Mouse (Mus musculus): ENCODE results near the gene Pou2f1. TPM values are rescaled to one million over a fixed set of nuclear protein-coding genes. Genes with fewer than 3 reads are reported as not detected.

Gene Pou2f1
- polyA plus RNA-seq, 1 experiment from 2014 or later = 25.9 TPM

DNA sequence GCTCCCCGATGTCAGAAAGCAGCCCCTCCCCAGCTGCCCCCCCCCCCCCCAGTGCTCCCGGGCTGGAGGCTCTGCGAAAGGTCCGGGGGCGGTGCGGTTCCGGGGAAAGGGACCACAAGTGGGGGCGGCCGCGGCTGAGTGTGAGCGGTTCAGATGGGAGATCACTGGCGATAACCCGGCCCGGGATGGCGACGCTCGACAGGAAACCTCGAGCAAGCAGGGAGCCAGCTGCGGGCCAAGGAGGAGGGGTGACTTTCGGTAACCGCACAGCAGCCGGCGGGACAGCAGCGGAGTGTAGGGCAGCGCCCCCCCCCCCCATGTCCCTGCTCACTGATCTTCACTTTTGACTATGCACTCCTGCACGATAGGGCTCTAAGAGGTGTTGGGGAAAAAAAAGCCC lies 157.5 kb downstream of the Pou2f1 start:
- under 1% methylated on average over 24 of the region's 26 CpGs for WGBS
- Histone ChIP-seq H3K4me2 (peak overlapping the region; percentile 99), H3K36me3 (ENCODE audit: poor library complexity, severe bottlenecking) (no peaks in the 10 kb centered on the region), H3K27me3 (peaks cover 79% of the 10 kb centered on the region), H3K4me1 (peaks cover 41% of the 10 kb centered on the region), H3K9me3 (replicated peaks) (no peaks in the 10 kb centered on the region), H3K27ac (no peak overlapping the region), H3K9ac (peak overlapping the region; percentile 64), H3K4me3 (peak overlapping the region; percentile 54)
- ATAC-seq = peak; percentile 54

DNA sequence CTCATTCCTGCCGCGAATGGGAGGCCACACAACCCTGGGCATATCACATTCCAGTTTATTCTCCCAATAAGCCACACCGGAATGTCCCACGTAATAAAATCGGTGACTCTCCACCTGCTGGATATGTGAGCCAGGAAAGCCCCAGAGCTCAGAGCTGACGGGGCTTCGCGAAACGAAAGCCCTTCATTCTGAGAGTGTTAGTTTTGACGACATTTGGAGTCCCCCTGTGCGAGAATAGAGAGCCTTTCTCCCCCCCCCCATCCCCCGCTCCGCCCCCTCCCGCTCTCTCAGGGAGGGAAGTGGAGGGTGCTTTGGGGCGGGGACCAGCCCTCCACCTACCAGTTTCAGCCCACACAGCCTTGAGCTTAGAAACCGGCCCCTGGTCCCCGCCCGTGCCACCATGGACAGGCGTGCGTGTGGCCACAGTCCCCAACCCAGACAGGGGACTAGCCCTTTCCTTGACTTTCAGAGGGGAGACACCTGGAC lies 158.0 kb downstream of the Pou2f1 start:
- Histone ChIP-seq H3K27me3 (peaks cover 81% of the 10 kb centered on the region), H3K4me2 (peak overlapping the region; percentile 99), H3K9me3 (replicated peaks) (no peaks in the 10 kb centered on the region), H3K9ac (peak overlapping the region; percentile 64), H3K36me3 (ENCODE audit: poor library complexity, severe bottlenecking) (no peaks in the 10 kb centered on the region), H3K4me1 (peaks cover 41% of the 10 kb centered on the region), H3K27ac (no peak overlapping the region), H3K4me3 (peak overlapping the region; percentile 54)
- 2% methylated on average over 19 of the region's 20 CpGs for WGBS
- peak; percentile 72 for ATAC-seq

DNA sequence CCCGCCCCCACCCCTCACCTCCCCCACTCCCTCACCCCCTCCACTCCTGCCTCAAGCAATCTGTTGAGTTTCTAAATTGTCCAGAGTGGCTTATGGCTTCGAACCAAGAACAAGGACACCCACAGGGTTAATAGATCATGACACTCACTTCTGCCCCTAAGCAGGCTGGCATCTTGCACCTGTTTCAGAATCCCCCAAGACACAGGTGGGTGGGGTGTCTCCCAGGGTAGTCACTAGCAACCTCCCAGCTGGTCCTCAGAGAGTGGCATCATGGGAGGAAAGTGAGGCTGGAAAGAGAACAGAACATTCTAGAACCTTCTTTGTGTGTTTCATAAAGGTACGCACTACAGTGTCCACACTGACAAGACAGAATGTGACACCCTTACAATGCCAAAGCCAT lies 158.9 kb downstream of the Pou2f1 start:
- Histone ChIP-seq H3K9ac (no peak overlapping the region), H3K36me3 (ENCODE audit: poor library complexity, severe bottlenecking) (no peaks in the 10 kb centered on the region), H3K9me3 (replicated peaks) (no peaks in the 10 kb centered on the region), H3K4me1 (peaks cover 41% of the 10 kb centered on the region), H3K4me2 (no peak overlapping the region), H3K4me3 (no peak overlapping the region), H3K27ac (no peak overlapping the region), H3K27me3 (peaks cover 88% of the 10 kb centered on the region)
- ATAC-seq = no peak
- WGBS = 66% methylated on average over 3 of the region's 3 CpGs

DNA sequence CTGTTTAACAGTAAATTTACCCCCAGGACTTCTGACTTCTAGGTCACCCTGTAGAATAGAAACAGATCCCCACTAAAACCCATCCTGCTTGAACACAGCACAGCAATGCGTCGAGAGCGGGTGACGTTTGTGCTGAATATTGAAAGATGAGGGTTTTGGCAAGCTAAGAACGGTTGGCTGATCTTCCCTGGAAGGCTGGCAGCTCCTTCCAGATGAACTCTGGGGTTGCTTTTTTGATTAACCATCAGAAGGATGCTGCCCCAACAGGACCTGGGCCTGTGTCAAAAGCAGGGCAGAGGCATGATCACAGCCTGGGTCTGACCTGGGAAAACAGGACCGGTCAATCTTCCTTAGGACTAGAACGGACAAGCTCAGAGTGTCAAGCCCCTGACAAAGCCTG lies 160.3 kb downstream of the Pou2f1 start:
- H3K4me1 ChIP-seq = peaks cover 52% of the 10 kb centered on the region
- ATAC-seq = no peak
- no peak overlapping the region for H3K4me2 ChIP-seq
- H3K9me3 ChIP-seq (replicated peaks) = no peaks in the 10 kb centered on the region
- no peaks in the 10 kb centered on the region for H3K36me3 ChIP-seq (ENCODE audit: poor library complexity, severe bottlenecking)
- no peak overlapping the region for H3K27ac ChIP-seq
- WGBS = 59% methylated on average over 7 of the region's 7 CpGs
- H3K4me3 ChIP-seq = no peak overlapping the region
- no peak overlapping the region for H3K9ac ChIP-seq
- peaks cover 86% of the 10 kb centered on the region for H3K27me3 ChIP-seq

GRCm38 (mm10) chr1:165840548-165841230 lies 161.8 kb downstream of the Pou2f1 start:
- Histone ChIP-seq H3K4me2 (peak overlapping the region; percentile 67), H3K4me3 (peak overlapping the region; percentile 32), H3K4me1 (peaks cover 58% of the 10 kb centered on the region), H3K27me3 (peaks cover 86% of the 10 kb centered on the region), H3K27ac (no peak overlapping the region), H3K36me3 (ENCODE audit: poor library complexity, severe bottlenecking) (no peaks in the 10 kb centered on the region), H3K9me3 (replicated peaks) (no peaks in the 10 kb centered on the region), H3K9ac (peak overlapping the region; percentile 66)
- 11% methylated on average over 31 of the region's 31 CpGs for WGBS
- ATAC-seq = peak; percentile 12; the same call in 1 of the 2 replicates

GRCm38 (mm10) chr1:165839201-165839600 lies 163.3 kb downstream of the Pou2f1 start:
- no peak overlapping the region for H3K27ac ChIP-seq
- no peak overlapping the region for H3K9ac ChIP-seq
- no peaks in the 10 kb centered on the region for H3K9me3 ChIP-seq (replicated peaks)
- WGBS = 86% methylated on average over 4 of the region's 4 CpGs
- peaks cover 82% of the 10 kb centered on the region for H3K27me3 ChIP-seq
- H3K4me1 ChIP-seq = peaks cover 51% of the 10 kb centered on the region
- H3K4me3 ChIP-seq = no peak overlapping the region
- no peaks in the 10 kb centered on the region for H3K36me3 ChIP-seq (ENCODE audit: poor library complexity, severe bottlenecking)
- no peak for ATAC-seq
- H3K4me2 ChIP-seq = no peak overlapping the region

GRCm38 (mm10) chr1:165837546-165837945 lies 164.9 kb downstream of the Pou2f1 start:
- no peak for ATAC-seq
- no peak overlapping the region for H3K4me2 ChIP-seq
- no peaks in the 10 kb centered on the region for H3K36me3 ChIP-seq (ENCODE audit: poor library complexity, severe bottlenecking)
- peak overlapping the region; percentile 63 for H3K27ac ChIP-seq
- H3K4me1 ChIP-seq = peaks cover 45% of the 10 kb centered on the region
- no peak overlapping the region for H3K4me3 ChIP-seq
- H3K27me3 ChIP-seq = peaks cover 78% of the 10 kb centered on the region
- WGBS = 23% methylated on average over 8 of the region's 8 CpGs
- H3K9ac ChIP-seq = peak overlapping the region; percentile 27; the same call in 1 of the 2 replicates
- H3K9me3 ChIP-seq (replicated peaks) = no peaks in the 10 kb centered on the region

GRCm38 (mm10) chr1:165836461-165836860 lies 166.0 kb downstream of the Pou2f1 start:
- H3K36me3 ChIP-seq (ENCODE audit: poor library complexity, severe bottlenecking) = no peaks in the 10 kb centered on the region
- 41% methylated on average over 6 of the region's 6 CpGs for WGBS
- peaks cover 39% of the 10 kb centered on the region for H3K4me1 ChIP-seq
- no peak overlapping the region for H3K27ac ChIP-seq
- H3K4me3 ChIP-seq = no peak overlapping the region
- peaks cover 69% of the 10 kb centered on the region for H3K27me3 ChIP-seq
- no peak overlapping the region for H3K4me2 ChIP-seq
- ATAC-seq = no peak
- no peak overlapping the region for H3K9ac ChIP-seq
- no peaks in the 10 kb centered on the region for H3K9me3 ChIP-seq (replicated peaks)

DNA sequence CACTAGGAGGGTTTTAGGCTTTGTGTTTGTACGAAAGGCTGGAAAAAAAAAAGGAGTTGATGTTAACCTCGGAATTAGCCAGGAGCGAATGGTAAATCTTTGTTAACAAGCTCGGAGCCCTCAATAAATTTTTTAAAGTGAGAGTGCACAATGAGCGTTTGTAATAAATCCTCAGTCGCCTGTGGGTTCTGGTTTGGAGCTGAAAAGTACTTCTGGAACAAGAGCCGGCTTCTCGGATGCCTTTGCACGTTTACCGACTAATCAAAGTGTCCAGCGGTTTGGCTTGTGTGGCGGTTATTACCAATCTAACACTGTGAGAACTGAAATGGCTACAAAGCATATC lies 167.9 kb downstream of the Pou2f1 start:
- Histone ChIP-seq H3K36me3 (ENCODE audit: poor library complexity, severe bottlenecking) (no peaks in the 10 kb centered on the region), H3K9me3 (replicated peaks) (no peaks in the 10 kb centered on the region), H3K9ac (peak overlapping the region; percentile 35; the same call in 1 of the 2 replicates), H3K27ac (no peak overlapping the region), H3K4me1 (peaks cover 29% of the 10 kb centered on the region), H3K4me3 (peak overlapping the region; percentile 17; the same call in 1 of the 2 replicates), H3K27me3 (peaks cover 50% of the 10 kb centered on the region), H3K4me2 (peak overlapping the region; percentile 54)
- no peak for ATAC-seq
- 13% methylated on average over 12 of the region's 12 CpGs for WGBS

DNA sequence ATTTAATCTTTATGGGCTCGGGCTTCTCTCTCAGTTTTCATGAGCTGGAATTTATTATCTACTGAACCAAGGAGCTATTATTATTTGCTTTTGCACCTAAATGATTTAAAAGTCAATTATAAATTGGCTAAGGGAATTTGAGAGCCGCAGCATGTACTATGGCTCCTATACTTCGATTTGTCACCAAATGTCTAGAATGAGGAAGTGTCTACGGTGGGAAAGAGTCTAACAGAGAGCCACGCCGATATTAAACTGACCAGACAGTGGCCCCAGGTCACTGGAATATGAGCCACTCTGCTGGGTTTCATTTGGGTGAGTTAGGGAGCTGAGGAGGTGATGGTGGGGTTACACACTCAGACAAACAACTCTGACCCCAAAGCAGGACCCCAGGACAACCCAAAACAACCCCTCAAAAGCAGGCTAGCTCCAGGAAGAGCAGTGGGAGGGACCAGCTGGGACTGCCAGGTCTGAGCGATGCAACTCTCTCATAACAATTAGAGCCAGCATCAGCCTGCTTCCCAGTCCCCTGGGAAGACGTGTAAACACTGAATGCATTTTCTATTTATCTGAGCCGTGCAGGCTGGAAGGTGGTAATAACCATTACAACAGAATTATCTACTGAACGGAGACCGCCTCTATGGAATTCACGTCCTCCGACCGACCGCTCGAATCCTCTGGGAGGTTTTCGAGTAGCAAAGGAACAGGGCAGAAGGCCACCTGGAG lies 168.4 kb downstream of the Pou2f1 start:
- Histone ChIP-seq H3K4me3 (peak overlapping the region; percentile 17; the same call in 1 of the 2 replicates), H3K27ac (no peak overlapping the region), H3K27me3 (peaks cover 48% of the 10 kb centered on the region), H3K4me2 (peak overlapping the region; percentile 54), H3K9me3 (replicated peaks) (no peaks in the 10 kb centered on the region), H3K9ac (peak overlapping the region; percentile 35; the same call in 1 of the 2 replicates), H3K4me1 (peaks cover 29% of the 10 kb centered on the region), H3K36me3 (ENCODE audit: poor library complexity, severe bottlenecking) (no peaks in the 10 kb centered on the region)
- WGBS = 22% methylated on average over 17 of the region's 17 CpGs
- peak; percentile 43; the same call in 1 of the 2 replicates for ATAC-seq

- Histone ChIP-seq H3K4me1 (peaks cover 29% of the 10 kb centered on the region), H3K36me3 (ENCODE audit: poor library complexity, severe bottlenecking) (no peaks in the 10 kb centered on the region), H3K9ac (no peak overlapping the region), H3K27me3 (peaks cover 49% of the 10 kb centered on the region), H3K4me3 (no peak overlapping the region), H3K9me3 (replicated peaks) (no peaks in the 10 kb centered on the region), H3K4me2 (no peak overlapping the region), H3K27ac (no peak overlapping the region)
- WGBS = 33% methylated on average over 4 of the region's 4 CpGs
- no peak for ATAC-seq
Measured at GRCm38 (mm10) chr1:165833244-165833643, 169.2 kb downstream of the Pou2f1 start.

DNA sequence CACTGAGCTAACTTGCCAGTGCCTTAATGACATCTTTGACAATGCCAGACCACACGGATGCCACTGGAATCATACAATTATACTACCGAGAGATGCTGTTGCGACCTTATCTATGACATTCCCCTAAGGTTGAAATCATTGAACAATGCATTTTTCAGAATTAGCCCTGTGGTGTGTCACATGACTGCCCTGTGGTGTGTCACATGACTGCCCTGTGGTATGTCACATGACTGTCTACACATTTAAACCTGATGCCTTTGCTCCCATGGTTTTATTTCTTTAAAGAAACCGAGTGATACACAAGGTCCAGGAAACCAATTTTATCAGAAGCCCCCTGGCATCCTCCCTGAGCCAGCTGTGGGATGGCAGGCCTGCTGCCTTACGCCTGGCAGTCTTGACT lies 172.6 kb downstream of the Pou2f1 start:
- H3K4me1 ChIP-seq = peaks cover 12% of the 10 kb centered on the region
- no peak overlapping the region for H3K27ac ChIP-seq
- 90% methylated on average over 5 of the region's 5 CpGs for WGBS
- H3K27me3 ChIP-seq = peaks cover 23% of the 10 kb centered on the region
- H3K36me3 ChIP-seq (ENCODE audit: poor library complexity, severe bottlenecking) = no peaks in the 10 kb centered on the region
- H3K9ac ChIP-seq = no peak overlapping the region
- no peak for ATAC-seq
- no peak overlapping the region for H3K4me3 ChIP-seq
- H3K4me2 ChIP-seq = no peak overlapping the region
- no peaks in the 10 kb centered on the region for H3K9me3 ChIP-seq (replicated peaks)

All from forebrain, embryonic 13.5 days (tissue).